Mouse (Mus musculus) adrenal gland, postnatal 36 days (tissue): ENCODE data around the gene Nt5m. TPM values are rescaled to one million over a fixed set of nuclear protein-coding genes. Genes with fewer than 3 reads are reported as not detected.
"Not testable (repeated sequence)": the region's sequence is repeated elsewhere in the genome, so short reads cannot be mapped to it uniquely, and the experiment has no call there.

Source experiments
- DNase-seq, 2 experiments: peaks; one replicate each; pipeline ENCODE4 v3.0.0; 2021; ENCODE audit warnings: mixed read lengths in 1 of 2
- long read RNA-seq, 2 experiments: library from polyadenylated mRNA; stranded (forward); transcript quantifications; one replicate each; pipeline ENCODE4 v2.0.0; 2021; ENCODE audit warnings: borderline sequencing depth in 2 of 2
- total RNA-seq, 2 experiments: library from RNA; stranded (reverse); gene quantifications; 2 replicates each; pipeline ENCODE4 v1.2.3; 2021

Gene Nt5m
- 10 to 100 TPM; 24.4 to 29.7 TPM for total RNA-seq
- long read RNA-seq, experiment 1, transcript Nt5m-201 (5 exons, 1,306 nt) = major isoform, 34 of 66 reads
- long read RNA-seq, experiment 1, transcript Nt5m-203 (5 exons, 1,316 nt) = minor isoform, 10 of 66 reads
- long read RNA-seq, experiment 1, partial matches to known transcripts = 0 of 66 reads
- long read RNA-seq, experiment 1, other reads (novel, unspliced or antisense) = 19 of 66 reads
- long read RNA-seq, experiment 2, transcript Nt5m-201 (5 exons, 1,306 nt) = major isoform, 9 of 21 reads
- long read RNA-seq, experiment 2, partial matches to known transcripts = 1 of 21 reads
- long read RNA-seq, experiment 2, other reads (novel, unspliced or antisense) = 7 of 21 reads

DNA sequence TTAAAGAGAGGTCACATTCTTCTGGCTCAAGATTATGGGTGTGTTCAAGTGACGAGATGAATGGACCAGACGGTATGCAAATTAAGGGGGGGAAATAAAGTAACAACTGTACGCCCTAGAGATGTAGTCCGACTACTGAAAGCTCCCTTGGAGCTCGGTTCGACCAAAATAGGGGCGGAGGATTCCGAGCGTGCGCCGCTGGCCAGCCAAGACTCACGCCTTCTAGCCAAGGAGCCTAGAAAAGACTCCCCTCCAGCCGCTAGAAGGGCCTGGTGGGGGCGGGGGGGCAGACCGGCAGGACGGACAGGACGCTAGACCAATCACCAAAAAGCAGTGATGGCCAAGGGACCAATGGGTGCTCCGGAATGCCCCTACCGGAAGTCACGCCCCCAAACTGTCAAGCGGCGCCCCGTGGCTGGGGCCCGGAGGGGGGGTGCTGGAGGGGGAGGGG lies at the start of gene Nt5m:
Nt5m (plus strand) TSS at position 440 of the 451 bp plus-strand sequence.
- peak; percentile 95 to 96 for DNase-seq

DNA sequence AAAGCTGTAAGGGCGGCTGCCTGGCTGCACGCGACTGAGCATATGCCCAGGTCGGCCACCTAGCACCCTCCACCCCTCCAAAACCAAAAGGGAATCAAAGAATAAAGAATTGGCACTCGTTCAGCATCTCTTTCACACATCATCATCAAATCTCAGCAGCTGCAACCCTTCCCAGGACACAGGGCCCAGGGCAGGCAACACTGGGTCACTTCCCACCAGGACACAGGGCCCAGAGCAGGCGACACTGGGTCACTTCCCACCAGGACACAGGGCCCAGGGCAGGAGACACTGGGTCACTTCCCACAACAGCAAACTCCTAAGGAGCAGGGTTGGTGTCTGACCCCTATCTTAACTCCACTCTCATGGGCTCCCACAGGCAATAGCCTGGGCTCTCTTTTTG lies 45.9 kb upstream of the Nt5m start:
- DNase-seq = no peak

DNA sequence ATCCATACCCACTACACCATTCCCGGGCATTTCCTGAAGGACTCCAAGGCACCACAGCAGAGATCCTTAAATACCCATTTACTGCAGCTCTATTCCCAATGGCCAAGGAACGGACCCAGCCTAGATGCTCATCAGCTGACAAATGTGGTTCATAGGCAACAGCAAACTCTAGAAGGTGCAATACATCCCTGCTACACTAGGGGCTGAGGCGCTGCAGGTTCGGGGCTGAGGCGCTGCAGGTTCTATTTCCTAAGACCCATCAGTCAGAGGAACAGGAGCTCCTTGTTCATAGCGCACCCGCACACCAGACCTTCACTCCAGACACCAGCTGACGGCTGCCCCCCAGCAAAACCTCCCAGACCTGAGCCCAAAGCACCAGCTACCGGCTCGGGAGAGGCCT lies 38.8 kb upstream of the Nt5m start:
- no peak for DNase-seq

DNA sequence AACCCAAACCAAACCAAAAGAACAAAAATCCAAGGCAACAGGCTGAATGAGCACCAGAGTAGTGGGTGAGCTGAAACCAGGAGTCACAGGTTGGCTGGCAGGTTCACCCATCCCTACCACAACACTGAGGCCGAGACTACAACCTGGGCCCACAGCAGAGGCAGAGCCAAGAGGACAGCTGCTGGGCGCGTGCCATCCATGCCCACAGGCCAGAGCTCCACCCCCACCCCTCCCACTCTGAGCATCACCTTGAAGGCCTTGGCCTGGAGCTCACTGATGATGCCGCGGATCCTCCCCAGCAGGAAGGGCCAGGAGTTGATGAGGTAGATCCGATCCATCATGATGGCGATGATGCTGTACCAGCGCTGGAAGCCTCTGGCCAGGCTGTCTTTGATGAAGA lies 37.4 kb upstream of the Nt5m start:
- DNase-seq = no peak

DNA sequence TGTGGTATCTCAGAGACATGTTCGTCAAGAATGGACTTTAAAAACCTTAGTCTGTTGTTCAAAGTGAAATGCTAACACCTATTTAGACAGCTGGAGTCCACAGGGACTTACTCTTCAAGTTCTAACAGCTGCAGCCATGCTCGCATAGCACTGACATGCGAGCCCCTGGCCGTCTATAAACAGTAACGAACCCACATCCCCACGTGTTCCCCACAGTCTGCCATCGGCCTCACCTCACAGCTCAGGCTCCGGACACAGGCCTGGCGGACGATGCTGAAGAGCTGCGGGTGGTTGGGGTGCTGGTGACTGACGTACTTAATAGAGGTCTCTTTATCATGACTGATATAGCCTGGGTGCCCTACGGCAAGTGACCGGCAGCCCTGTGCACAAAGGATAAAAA lies 35.7 kb upstream of the Nt5m start:
- no peak for DNase-seq

DNA sequence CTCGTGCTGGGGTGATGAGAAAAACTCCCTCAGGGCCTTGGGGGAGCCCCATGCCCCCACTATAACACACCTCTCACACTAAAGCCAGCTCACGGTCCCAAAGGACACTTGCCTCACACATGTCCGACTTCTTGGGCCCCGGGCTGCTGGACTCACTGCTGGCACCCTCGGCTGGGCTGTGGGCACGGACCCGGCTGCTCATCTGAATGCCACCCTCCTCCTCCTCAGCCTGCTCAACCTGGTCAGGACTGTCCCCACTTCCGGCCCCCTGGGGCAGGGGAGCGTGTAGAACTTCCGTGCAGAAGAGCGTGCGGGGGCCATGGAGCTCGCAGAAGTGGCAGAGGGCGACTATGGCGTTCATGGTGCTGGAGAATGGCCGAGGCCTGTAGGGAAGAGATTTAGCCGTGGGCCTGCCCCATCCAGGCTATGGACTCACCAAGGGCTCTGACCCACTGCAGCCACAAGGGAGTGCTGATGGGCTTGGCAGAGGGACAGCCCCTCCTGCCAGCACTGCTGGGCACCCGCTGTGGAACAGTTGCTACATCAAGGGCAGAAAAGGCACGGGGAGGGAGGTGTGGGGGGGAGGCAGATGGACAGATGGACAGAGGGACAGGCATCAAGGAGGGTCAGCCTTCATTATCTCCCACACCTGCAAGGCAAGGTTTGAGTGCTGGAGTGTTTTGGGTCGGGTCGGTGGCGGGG lies 34.7 kb upstream of the Nt5m start:
- peak; percentile 37 to 60 for DNase-seq

DNA sequence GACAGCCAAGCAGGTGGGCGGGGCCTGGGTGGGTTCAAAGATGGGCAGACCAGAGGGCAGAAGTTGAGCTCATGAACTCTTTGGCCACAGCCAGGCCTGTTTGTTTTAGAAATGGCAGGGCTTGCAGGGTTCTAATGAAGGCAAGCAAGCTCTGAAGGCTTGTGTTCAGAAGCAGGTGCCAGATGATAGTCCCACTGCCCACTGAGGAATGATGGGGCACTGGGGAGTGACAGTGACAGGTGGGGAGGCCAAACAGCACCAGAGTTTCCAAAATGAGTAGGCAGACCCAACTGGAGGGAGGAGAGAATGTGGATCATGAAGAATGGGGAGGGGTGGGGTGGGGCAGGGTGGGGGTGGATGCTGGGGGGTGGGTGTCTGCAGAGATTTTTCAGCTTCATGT lies 34.0 kb upstream of the Nt5m start:
- no peak for DNase-seq

DNA sequence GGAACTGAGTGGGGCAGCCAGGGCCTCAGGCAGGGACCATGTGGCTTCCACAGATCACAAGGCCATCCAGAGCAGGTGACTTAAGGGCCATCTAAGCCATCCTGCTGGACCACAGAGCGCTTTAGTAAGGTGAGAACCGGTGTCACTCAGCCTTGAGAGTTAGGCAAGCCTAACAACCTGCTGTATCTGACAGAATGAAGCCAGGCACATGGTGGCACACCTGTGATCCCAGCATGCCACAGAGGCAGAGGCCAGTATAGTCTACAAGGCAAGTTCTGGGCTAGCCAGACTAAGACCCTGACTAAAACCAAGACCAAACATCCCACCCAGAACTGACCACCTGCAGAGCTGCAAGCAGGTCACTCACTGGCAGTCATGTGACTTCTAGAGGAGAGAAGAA lies 33.6 kb upstream of the Nt5m start:
- no peak for DNase-seq

DNA sequence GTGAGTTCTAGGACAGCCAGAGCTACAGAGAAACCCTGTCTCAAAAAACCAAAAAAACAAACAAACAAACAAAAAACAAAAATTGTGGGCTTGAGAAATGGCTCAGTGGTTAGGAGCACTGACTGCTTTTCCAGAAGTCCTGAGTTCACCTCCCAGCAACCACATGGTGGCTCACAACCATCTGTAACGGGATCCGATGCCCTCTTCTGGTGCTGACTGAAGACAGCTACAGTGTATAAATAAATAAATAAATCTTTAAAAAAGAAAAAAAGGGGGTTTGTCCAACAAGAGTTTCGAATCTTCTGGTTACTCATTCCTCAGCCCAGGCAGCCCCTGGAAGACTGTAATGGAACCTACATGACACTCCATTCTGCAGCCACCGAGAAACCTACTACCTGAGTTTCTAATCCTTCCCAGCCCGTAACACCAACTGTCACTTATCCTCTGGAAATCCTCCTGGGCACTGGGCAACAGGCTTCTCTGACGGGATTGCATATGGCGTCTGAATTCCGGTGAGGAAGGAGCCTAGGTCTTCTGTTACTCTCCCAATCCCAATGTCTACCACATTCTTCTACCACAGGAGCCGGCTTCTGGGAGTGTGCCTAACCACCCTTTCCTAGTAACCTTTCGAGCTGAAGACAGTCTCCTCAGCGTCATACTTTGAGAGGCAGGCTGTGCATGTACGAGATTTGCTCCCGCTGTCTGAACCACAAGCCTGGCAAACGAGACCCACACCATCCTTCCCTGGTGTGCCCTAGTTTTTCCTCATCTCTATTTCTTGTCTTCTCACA lies 30.9 kb upstream of the Nt5m start:
- no peak for DNase-seq

DNA sequence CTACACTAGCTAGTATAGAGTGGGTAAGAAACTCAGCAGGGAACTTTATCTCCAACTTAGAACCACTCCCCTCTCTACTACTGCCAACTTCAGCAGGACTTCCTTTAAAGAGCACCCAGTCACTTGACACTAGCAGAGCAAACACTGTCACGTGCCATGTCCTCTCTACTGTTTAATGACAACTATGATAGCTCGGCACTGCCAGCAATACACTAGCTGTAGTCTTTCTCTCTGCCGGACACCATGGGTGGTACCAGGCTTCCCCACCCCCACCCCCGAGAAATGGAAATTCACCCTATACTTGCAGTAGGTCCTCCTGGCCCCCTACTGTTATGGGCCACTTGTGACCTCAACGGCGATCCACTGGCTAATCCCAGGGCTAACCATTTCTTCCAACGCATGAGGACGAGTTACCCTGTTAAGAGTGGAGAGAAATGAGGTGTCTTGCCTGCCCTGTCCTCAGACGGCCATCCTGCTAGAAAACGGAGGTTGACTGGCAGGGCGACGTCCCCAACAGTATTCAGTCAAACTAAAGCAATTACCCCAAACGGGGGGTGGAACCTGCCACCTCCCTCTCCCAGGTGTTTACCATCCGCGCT lies 30.1 kb upstream of the Nt5m start:
- peak; percentile 32 to 49 for DNase-seq

DNA sequence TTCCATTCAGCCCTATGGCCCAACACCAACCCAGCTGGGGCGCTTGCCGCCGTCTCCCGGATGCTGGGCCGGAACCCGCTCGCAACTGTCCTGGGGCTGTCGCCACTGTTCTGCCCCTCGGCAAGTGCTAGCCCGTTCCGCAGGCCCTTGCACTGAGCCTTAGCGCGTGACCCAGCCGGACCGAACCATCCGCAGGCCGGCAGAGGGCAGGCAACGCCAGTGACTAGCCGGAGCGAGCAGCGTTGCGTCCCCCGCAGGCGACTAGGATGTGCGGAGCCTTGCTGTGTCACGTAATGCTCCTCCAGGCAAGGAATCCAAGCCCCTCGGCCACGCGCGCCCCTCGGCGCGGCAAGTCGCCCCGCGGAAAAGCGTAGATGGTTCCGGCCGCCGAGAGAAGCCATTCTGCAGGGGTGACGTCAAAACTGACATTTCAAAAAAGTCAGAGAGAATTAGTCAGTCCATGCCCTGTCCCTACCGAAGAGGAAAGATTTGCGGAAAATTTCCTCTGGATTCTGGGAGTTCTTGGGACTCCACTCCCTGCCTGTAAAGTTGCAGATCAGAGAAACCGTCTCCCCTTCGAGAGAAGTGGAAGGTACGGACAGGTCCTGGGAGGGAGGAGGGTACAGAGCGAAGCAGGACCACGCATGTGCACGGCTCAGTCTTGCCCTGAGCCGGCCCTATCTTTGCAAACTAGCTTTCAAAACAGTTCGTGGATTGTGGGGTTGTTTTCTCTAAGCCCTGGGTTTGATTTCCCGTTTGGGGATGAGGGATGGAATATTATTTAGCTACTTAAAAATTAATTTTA lies 29.4 kb upstream of the Nt5m start, which contains the start of gene Flcn:
Flcn (minus strand) TSS at position 347 of the 805 bp plus-strand sequence.
- peak; percentile 89 to 90 for DNase-seq

DNA sequence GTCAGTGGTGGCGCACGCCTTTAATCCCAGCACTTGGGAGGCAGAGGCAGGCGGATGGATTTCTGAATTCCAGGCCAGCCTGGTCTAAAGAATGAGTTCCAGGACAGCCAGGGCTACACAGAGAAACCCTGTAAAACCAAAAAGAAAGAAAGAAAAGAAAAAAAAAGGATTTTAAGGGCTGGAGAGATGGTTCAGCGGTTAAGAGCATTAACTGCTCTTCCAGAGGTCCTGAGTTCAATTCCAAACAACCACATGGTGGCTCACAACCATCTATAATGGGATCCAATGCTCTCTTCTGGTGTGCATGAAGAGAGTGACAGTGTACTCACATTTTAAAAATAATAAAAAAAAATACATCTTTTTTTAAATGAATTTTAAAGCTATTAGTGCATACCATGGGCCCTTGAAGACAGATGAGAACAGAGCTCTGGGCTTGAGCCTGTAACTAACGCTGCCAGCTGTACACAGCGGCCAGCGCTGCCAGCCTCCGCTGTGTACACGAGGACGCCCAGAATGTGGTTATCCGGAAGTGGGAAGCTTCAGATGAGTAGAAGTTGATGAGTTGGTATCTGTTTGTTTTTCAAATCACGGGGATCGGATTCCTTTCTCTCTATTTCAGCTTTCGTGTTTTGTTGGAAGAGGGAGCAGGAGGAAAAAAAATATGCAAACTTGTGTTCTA lies 28.6 kb upstream of the Nt5m start:
- DNase-seq = no peak

DNA sequence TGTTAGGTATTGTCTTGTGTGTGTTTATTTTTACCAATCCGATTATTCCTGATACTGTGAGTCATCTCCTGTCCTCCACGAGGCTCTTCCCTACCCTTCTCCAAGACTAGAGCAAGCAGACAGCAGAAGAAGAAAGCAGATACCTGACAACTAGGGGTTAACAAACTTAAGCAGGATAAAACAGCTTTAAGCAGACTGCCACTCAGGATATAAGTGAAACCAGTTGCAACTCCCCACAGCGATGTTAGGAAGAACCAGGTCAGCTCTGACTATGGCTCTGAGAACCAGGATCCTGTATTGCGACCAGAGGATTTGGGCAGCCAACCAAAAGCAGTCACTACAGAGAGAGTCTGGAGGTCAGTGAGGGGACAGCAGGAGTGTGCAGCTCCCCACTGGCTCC lies 28.0 kb upstream of the Nt5m start:
- peak in 1 of 2 experiments; percentile 32 for DNase-seq

DNA sequence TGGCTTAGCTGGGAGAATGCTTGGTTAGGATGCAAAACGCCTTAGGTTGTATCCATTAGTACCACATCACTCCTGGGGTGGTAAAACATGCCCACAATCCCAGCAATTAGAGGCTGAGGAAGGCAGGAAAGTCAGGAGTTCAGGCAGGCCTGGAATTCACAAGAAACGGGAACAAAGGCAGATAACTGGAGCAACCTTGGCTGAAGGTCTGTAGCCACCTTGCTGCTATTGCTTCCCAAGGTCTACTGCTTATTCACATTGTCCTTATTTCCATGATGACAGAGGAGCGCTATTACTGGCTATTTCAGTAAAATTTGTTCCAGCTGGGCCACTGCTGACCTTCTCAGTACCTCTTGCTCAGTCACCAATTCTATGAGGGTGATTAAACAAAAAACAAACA lies 26.0 kb upstream of the Nt5m start:
- peak; percentile 43 to 45 for DNase-seq

DNA sequence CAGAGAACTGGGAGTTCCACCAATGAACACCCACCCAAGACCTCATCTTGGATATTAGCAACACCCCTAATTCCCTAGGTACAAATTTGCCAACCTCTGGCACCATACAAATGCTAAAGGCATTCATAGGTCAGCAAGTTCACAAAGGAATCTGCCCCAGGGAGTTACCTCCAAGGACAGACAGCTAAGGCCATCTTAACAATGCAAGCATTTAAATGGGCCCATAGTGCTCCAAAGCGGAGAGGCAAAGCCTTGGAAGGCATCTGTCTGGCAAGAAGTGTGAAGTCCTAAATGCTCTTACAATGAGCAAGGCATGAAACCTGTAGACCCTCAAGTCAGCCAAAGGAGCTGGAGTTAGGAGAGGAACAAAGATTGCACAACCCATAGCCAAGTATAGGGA lies 24.9 kb upstream of the Nt5m start:
- no peak for DNase-seq

DNA sequence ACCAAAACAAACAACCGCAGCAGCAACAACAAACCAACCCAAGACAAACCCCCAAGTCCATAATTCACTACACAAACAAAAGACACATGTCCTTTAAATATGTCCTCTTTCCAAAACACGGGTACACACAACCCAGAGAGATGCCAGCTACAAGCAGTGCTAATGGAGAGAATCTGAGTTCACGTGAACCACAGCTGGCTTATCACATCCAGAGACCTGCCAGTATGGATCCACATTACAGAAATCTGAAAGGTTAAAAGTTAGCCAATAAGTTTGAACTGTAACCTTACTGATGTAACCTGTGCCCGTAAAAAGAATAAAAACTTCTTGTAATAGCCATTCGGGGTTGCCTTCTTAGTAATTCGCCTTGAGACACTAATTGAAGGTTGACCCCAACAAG lies 24.3 kb upstream of the Nt5m start:
- DNase-seq = no peak

DNA sequence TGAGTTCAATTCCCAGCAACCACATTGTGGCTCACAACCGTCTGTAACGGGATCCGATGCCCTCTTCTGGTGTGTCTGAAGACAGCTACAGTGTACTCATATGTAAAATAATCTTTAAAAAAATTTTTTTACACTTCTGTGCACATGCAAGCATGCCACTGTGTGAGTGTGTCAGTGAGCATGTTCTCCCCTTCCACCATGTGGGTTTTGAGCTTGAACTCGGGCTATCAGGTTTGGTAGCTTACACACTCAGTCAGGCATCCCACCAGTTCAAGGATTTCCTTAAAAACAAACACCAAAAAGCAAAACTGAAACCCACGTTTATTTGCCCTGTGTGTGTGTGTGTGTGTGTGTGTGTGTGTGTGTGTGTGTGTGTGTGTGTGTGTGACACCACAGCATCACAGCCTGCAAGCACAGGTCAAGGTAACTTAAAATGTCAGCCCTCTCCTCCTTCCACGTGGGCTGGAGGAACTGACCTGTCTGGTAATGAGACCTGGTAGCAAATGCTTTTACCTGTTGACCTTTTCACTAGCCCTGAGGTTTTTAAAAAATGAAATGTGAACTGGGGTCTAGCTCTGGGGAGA lies 23.7 kb upstream of the Nt5m start:
- no peak for DNase-seq

DNA sequence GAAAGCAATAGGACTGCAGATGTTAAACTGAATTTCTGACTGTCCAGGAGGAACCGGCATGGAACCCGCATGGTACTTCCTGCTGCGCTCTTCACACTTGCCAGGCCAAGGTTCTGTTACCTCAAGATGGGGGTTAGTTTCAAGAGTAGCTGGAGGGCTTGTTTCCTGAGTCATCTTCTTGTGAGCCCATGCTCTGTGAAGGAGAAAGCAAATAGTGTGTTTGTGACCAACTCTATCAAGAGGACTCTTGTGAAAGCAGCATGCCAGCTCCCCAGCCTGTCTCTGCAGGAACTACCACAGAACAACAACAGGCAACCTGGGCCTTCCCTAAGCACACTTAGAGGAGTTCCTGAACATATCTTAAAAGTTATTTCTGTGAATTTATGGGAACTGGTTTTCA lies 21.3 kb upstream of the Nt5m start:
- DNase-seq = no peak

DNA sequence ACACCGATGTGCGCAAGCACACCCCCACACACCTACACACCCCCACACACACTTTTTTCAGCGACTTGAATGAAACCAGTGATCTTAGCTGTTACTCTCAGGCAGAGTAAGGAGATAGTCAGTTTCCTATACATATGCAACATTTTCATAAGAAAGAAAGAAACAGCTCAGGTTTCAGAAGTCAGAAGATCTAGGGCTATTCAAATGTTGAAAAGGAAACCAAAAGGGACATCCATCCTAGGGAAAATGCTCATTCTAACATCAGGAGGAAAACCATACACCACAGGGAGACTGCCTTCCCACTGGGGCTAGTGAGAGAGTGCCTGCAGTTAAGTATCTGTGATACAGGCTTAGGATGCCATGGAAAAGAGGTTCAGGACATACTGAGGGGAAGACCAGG lies 17.6 kb upstream of the Nt5m start:
- DNase-seq = no peak

DNA sequence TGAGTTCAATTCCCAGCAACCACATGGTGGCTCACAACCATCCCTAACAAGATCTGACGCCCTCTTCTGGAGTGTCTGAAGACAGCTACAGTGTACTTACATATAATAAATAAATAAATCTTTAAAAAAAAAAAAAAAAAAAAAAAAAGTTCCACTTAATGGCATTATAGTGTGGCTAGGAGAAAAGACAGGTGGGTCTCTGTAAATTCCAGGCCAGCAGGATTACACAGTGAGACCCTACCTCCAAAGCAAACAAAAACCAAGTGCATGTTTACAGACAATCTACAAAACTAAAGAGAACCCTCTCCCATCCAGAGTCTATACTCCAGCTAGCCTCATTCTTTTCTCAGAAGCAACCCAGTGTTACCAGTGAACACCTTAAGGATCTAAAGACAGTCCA lies 1.5 kb upstream of the Nt5m start:
- DNase-seq = not testable (repeated sequence)

DNA sequence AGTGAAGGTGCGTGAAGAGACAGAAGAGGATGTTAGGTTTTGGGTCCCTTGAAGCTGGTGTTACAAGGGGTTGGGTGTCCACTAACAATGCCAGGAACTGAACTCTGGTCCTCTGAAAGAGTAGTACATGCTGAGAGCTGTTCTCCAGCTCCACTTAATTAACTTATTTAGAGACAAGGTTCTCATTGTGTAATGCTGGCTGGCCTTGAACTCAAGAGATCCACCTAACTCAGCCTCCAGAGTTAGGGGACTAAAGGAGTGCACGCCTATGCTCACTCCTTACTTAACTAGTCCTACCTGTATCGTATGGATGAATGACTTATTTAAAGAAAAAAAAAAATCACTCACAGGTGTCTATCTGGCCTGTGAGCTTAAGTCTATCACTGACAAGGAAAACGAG lies 821 bp upstream of the Nt5m start:
- no peak for DNase-seq
